Mouse (Mus musculus): Measurements from ENCODE around the gene Slc20a1.

Slc20a1 gene

GRCm38 (mm10) chr2:129227011-129227529 is 28.5 kb downstream of the Slc20a1 start:
- DNase-seq (ENCODE audit: low spot score) = no peak

GRCm38 (mm10) chr2:129227709-129228108 is 29.1 kb downstream of the Slc20a1 start:
- DNase-seq (ENCODE audit: low spot score) = no peak

GRCm38 (mm10) chr2:129228571-129228970 is 30.0 kb downstream of the Slc20a1 start:
- DNase-seq (ENCODE audit: low spot score) = no peak

- no peak for DNase-seq (ENCODE audit: low spot score)
Measured at GRCm38 (mm10) chr2:129229316-129229715, 30.8 kb downstream of the Slc20a1 start.

GRCm38 (mm10) chr2:129232023-129232422 is 33.5 kb downstream of the Slc20a1 start:
- no peak for DNase-seq (ENCODE audit: low spot score)

GRCm38 (mm10) chr2:129232484-129232883 is 33.9 kb downstream of the Slc20a1 start:
- DNase-seq (ENCODE audit: low spot score) = no peak

- DNase-seq (ENCODE audit: low spot score) = no peak
Measured at GRCm38 (mm10) chr2:129233218-129233617, 34.7 kb downstream of the Slc20a1 start.

GRCm38 (mm10) chr2:129233803-129234477 is 35.4 kb downstream of the Slc20a1 start:
- no peak for DNase-seq (ENCODE audit: low spot score)

- no peak for DNase-seq (ENCODE audit: low spot score)
Measured at GRCm38 (mm10) chr2:129234731-129235130, 36.2 kb downstream of the Slc20a1 start.

GRCm38 (mm10) chr2:129236526-129236925 is 38.0 kb downstream of the Slc20a1 start:
- no peak for DNase-seq (ENCODE audit: low spot score)

- DNase-seq (ENCODE audit: low spot score) = no peak
Measured at GRCm38 (mm10) chr2:129240726-129241432, 42.3 kb downstream of the Slc20a1 start.

GRCm38 (mm10) chr2:129241845-129242833 is 43.6 kb downstream of the Slc20a1 start:
- DNase-seq (ENCODE audit: low spot score) = no peak

GRCm38 (mm10) chr2:129243005-129243404 is 44.4 kb downstream of the Slc20a1 start:
- DNase-seq (ENCODE audit: low spot score) = no peak

- no peak for DNase-seq (ENCODE audit: low spot score)
Measured at GRCm38 (mm10) chr2:129243786-129244185, 45.2 kb downstream of the Slc20a1 start.

GRCm38 (mm10) chr2:129244446-129245120 is 46.0 kb downstream of the Slc20a1 start:
- DNase-seq (ENCODE audit: low spot score) = no peak

- no peak for DNase-seq (ENCODE audit: low spot score)
Measured at GRCm38 (mm10) chr2:129245618-129246017, 47.1 kb downstream of the Slc20a1 start.

- DNase-seq (ENCODE audit: low spot score) = no peak
Measured at GRCm38 (mm10) chr2:129246436-129246835, 47.9 kb downstream of the Slc20a1 start.

GRCm38 (mm10) chr2:129246924-129247323 is 48.4 kb downstream of the Slc20a1 start:
- no peak for DNase-seq (ENCODE audit: low spot score)

GRCm38 (mm10) chr2:129247707-129248121 is 49.1 kb downstream of the Slc20a1 start:
- no peak for DNase-seq (ENCODE audit: low spot score)

GRCm38 (mm10) chr2:129249321-129249720 is 50.8 kb downstream of the Slc20a1 start:
- DNase-seq (ENCODE audit: low spot score) = no peak

- no peak for DNase-seq (ENCODE audit: low spot score)
Measured at GRCm38 (mm10) chr2:129252836-129253630, 54.5 kb downstream of the Slc20a1 start.
